Mouse (Mus musculus): ENCODE measurements around the gene Npc2. TPM values are rescaled to one million over a fixed set of nuclear protein-coding genes. Genes with fewer than 3 reads are reported as not detected.

Gene Npc2
- total RNA-seq, 2 experiments from 2014 or later = 30.6 to 37.7 TPM

DNA sequence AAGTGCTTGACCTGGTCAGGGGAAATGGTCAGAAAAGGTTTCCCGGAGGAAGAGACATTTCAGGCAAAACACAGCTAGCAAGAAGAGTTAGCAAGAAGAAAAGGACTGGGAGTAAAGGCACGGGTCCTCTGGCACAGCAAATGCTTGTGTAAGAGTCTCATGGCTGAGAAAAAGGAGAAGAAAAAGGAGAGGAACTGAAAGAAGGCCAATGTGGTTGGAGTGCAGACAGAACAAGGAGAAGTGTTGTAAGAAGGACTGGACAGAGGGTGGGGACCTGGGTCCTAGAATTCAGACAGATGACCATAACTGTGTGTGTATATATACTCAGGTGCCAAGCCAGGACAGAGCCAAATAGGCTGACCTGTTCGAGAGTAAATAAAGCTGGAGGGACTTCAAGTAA, 24.8 kb downstream of the Npc2 start:
- no peak for ATAC-seq (replicated peaks; ENCODE audit: low FRiP score, poor library complexity, severe bottlenecking)

DNA sequence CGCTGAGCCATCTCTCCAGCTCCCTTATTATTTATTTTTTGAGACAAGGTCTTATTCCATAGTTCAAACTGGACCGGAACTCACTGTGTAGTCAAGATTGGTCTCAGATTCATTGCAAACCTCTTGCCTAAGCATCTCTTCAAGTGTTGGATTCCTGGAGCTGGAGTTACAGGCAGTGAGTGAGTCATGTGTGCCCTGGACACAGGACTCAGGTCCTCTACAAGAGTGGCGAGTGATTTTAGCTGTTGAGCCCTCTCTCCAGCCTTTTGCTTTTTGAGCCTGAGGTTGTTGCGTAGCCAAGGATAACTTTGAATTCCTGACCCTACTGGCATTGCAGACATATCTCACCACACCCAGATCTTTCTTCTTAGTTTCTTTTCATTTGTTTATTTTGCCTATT, 27.3 kb downstream of the Npc2 start:
- no peak for ATAC-seq (replicated peaks; ENCODE audit: low FRiP score, poor library complexity, severe bottlenecking)

DNA sequence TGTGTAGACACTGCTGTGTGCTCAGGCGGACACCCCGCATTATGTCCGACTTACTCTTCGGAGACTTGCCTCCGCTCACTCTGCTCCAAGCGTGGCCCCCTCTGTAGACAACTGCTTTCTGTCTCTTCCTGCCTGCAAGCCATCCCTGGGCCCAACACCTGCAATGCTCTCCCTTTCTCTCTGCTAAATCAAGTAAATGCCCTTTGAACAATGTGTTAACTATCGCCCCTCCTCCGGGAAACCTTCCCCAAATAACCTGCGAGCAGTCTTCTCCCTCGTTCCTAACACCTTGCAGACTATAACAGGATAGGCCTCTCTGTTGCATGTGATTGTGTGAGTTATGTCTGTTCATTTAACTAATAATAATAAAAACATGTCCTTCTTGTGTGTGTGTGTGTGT, 29.5 kb downstream of the Npc2 start:
- ATAC-seq (replicated peaks; ENCODE audit: low FRiP score, poor library complexity, severe bottlenecking) = no peak

DNA sequence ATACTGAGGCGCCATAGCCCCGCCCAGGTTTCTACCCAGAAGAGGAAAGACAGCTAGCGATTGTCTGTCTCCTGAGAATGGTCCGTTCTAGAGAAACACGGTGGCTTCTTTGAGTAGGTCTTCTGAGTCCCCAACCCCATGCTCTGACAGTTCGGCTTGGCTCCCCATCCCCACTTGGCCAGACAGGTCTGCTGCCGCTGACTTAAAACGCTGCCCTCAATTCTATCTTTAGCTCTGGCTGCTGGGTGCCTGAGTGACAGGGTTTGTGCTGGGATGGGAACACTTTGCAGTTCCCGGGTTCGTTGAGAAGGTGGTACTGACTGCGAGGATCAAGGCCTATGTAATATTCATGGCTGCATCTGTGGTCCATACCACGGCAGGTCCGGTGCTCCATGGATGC, 39.6 kb downstream of the Npc2 start:
- ATAC-seq (replicated peaks; ENCODE audit: low FRiP score, poor library complexity, severe bottlenecking) = no peak

DNA sequence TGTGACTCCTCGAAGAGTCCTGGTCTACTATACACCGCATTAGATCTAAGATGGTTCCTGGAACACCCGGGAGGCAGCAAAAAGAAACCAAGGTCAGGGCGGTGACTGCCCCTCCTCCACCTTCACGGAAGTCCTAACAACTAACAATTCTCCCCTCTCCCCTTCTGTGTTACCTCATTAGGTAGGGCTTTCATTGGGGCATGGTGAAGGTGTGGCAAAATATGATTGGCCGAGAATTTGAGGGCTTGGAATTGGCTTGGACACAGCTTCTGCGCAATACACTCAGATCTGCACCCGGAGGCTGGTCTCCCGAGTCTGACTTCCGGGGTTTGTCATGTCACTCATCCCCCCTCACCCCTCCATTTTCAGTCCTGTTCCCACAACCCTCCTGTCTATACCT, 44.5 kb downstream of the Npc2 start:
- ATAC-seq (replicated peaks; ENCODE audit: low FRiP score, poor library complexity, severe bottlenecking) = no peak

DNA sequence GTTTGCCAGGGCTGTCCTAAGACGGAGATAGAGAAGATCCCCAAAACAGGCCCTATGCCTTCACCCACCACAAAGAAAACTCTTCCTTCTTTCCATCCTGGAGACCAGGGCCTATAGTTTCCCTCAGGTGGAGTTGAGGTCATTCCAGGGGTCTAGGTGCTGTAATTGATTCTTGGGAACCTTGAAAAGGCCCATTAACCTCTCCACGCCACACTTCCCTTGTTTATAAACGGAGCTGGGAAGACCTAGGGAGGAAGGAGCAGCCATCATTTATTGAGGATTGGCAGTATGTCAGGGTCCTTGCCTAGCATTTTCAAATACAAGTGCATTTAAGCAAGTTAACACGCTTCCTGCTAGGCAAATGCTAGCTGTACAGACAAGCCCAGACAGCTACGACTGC, 45.5 kb downstream of the Npc2 start:
- ATAC-seq (replicated peaks; ENCODE audit: low FRiP score, poor library complexity, severe bottlenecking) = no peak

DNA sequence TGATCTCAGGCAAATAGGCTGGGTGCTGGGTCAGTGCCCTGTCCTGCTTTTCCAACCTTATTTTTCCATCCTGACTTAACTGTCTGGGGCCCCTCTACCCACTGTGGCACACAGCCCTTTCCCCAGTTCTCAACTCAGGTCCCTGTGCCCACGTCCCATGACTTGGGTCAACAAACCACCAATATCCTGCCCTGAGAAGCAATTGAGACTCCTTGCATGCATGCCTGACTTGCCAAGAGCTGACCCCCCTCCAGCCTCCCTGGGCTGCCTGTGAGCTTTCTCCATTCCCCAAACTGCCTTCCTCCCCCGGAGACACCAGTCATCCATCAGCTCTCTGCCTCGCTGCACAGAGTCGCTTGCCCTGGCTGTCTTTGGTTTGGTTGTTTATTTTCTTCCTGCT, 46.0 kb downstream of the Npc2 start:
- no peak for ATAC-seq (replicated peaks; ENCODE audit: low FRiP score, poor library complexity, severe bottlenecking)

DNA sequence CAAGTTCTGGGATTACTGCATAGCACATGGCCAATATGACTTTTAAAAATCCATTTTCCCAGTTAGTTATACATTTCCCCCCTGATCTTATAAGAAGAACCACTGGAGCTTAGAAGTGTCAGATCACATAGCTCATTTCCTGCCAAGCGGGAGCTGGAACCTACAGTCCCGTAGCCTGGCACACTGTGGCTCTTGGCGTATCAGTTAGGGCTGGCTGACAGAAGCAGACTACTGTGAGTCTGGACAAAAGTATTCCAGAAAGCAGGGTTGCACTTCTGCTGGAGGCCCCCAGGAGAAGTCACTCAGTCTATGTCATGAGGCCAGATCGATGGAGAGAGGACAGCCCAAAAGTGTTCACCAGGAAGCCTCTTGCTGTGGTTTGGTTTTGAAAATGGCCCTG, 46.6 kb downstream of the Npc2 start:
- no peak for ATAC-seq (replicated peaks; ENCODE audit: low FRiP score, poor library complexity, severe bottlenecking)

DNA sequence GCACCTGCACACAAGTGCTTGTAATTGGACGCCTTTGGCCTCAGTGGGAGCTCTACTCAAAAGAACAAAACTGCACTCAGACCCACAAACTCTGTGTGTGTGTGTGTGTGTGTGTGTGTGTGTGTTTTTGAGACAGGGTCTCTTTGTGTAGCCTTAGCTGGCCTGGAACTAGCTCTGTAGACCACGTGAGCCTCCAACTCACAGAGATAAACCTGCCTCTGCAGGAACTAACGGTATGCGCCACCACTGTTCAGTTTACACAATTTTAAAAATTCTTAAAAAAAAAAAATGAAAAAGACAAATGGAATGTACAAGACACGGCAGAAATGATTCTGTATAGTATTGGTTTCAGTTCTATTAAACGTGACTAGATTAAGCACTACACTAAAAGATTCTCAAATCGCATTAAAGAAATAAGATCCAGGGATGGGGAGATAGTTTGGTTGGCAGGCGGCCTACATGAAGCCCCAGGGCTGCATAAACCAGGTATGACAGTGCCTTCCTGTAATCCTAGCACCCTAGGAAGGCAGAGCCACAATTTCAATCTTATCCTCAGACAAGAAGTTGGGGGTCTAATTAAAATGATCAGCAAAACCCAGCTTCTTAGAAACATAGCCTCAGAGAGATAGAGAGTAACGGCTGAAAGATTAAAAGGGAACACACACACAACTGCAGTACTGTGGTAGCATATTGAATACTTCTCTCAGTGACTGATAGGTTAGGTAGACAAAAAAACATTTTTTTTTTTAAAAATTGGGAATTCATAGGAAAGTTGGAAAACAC, 54.3 kb downstream of the Npc2 start:
- no peak for ATAC-seq (replicated peaks; ENCODE audit: low FRiP score, poor library complexity, severe bottlenecking)

DNA sequence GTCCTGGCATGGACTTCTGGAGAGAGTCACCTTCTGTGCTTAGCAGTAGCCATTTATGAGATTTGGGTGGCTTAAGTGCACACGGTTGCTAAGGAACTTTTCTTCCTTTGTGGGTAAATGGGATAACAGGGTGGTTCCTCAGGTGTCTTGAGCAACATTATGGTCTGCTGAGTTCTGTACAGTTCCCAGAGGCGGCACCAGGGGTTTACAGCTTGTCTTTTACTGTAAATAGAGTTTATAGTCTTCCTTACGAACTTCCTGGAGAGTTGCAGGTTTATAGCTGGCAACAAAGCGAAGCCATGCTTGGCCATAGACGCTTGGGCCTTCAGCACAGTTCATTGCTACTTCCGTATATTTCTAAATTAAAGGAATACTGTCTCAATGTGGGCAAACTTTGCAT, 58.4 kb downstream of the Npc2 start:
- no peak for ATAC-seq (replicated peaks; ENCODE audit: low FRiP score, poor library complexity, severe bottlenecking)

DNA sequence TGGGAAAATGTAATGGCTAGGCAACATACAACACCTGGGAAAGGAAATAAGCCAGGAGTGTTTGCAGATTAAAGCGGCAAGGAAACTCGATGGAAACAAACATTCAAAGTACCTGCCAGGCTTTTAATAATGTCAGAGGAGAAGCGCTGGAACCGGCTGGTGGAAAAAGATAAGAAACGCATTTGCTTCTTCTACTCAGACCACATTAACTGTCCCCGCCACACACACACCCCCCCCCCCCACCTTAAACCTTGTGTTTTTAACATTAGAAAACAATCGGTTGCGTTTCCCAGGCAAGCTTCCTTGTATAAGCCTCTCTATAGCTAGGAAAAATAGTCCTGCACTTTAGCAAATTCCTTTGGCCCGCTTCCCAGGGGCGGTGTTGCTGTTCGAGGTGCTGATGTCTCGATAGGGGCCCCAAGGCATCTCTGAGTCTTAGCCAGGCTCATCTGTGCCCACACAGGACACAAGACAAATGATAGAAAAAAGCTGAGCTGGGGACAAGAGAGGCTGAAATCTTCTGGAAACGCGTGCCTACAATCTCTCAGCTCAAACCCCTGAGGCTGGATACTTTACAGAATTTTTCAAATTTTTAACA, 63.0 kb downstream of the Npc2 start:
- ATAC-seq (replicated peaks; ENCODE audit: low FRiP score, poor library complexity, severe bottlenecking) = peak; percentile 64; the same call in 1 of the 2 replicates

DNA sequence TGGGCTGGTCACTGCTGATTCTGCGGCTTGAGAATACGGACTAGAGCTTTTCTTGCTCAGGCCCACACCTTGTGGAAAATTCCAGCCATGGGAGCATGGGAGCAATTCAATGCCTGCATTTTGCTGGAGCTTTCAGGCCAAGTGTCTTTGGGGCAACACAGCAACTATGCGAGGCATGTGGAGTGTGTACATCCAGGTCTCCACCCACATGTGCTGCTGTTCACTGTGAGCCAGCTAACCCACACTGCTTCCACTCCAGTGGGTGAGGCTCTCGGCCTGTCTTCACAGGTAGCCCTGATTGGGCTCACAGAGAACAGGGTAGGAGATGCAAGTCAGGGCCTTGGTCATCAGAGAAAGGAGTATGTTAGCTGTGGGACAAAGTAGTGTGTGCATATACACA, 65.1 kb downstream of the Npc2 start:
- ATAC-seq (replicated peaks; ENCODE audit: low FRiP score, poor library complexity, severe bottlenecking) = no peak

DNA sequence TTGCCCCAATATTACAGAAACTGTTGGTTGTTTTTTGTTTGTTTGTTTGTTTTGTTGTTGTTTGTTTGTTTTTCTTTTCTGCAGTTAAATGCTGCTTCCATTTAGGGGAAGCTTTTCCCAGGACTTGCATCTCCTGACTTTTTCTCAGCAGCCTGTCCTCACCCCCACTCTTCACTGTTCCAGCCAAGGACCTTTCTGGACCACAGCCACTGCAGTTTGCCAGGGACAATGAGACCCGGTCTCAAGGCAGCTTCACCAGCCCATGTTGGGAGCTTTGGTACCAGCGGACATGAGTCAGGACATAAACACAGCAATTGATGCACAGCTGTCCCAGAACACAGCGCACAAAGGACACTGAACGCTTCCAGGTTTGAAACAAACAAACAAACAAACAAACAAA, 66.1 kb downstream of the Npc2 start:
- no peak for ATAC-seq (replicated peaks; ENCODE audit: low FRiP score, poor library complexity, severe bottlenecking)

Other genes starting within 250 kb of the Npc2 start
- gene Vsx2, start 203.4 kb downstream of the Npc2 start, total RNA-seq (2015; ENCODE audit: low replicate concordance) = not detected in 2 replicates
- gene Vsx2, start 203.4 kb downstream of the Npc2 start, total RNA-seq (2017; ENCODE audit: low replicate concordance) = not detected in 2 replicates
- gene Abcd4, start 155.7 kb downstream of the Npc2 start, total RNA-seq (2015; ENCODE audit: low replicate concordance) = 0.38 and 2.3 TPM in 2 replicates
- gene Abcd4, start 155.7 kb downstream of the Npc2 start, total RNA-seq (2017; ENCODE audit: low replicate concordance) = 0.77 and 2.0 TPM in 2 replicates
- not detected in 2 replicates for gene Vrtn, start 132.1 kb downstream of the Npc2 start, total RNA-seq (2015; ENCODE audit: low replicate concordance)
- gene Vrtn, start 132.1 kb downstream of the Npc2 start, total RNA-seq (2017; ENCODE audit: low replicate concordance) = not detected in 2 replicates
- gene Syndig1l, start 74.3 kb downstream of the Npc2 start, total RNA-seq (2015; ENCODE audit: low replicate concordance) = 1.3 TPM in 1 of 2 replicates, not detected in the other
- gene Syndig1l, start 74.3 kb downstream of the Npc2 start, total RNA-seq (2017; ENCODE audit: low replicate concordance) = not detected in 2 replicates
- gene Isca2, start 99 bp upstream of the Npc2 start, total RNA-seq (2015; ENCODE audit: low replicate concordance) = 94.7 and 120 TPM in 2 replicates
- 35.5 and 49.8 TPM in 2 replicates for gene Isca2, start 99 bp upstream of the Npc2 start, total RNA-seq (2017; ENCODE audit: low replicate concordance)
- gene Ltbp2, start 103.4 kb upstream of the Npc2 start, total RNA-seq (2015; ENCODE audit: low replicate concordance) = 0.19 TPM in 1 of 2 replicates, not detected in the other
- gene Ltbp2, start 103.4 kb upstream of the Npc2 start, total RNA-seq (2017; ENCODE audit: low replicate concordance) = 0.14 and 2.4 TPM in 2 replicates
- 34.8 and 45.6 TPM in 2 replicates for gene Fcf1, start 197.7 kb upstream of the Npc2 start, total RNA-seq (2015; ENCODE audit: low replicate concordance)
- gene Fcf1, start 197.7 kb upstream of the Npc2 start, total RNA-seq (2017; ENCODE audit: low replicate concordance) = 26.7 and 61.2 TPM in 2 replicates
- 126 and 147 TPM in 2 replicates for gene Arel1, start 197.7 kb upstream of the Npc2 start, total RNA-seq (2015; ENCODE audit: low replicate concordance)
- 216 and 219 TPM in 2 replicates for gene Arel1, start 197.7 kb upstream of the Npc2 start, total RNA-seq (2017; ENCODE audit: low replicate concordance)
- 25.1 and 28.4 TPM in 2 replicates for gene Ylpm1, start 223.2 kb upstream of the Npc2 start, total RNA-seq (2015; ENCODE audit: low replicate concordance)
- gene Ylpm1, start 223.2 kb upstream of the Npc2 start, total RNA-seq (2017; ENCODE audit: low replicate concordance) = 17.2 and 46.0 TPM in 2 replicates